Mouse (Mus musculus): ENCODE measurements around the gene Pgp.

Pgp gene

GRCm38 (mm10) chr17:24520450-24520849 lies 50.3 kb downstream of the Pgp start:
- DNase-seq (ENCODE audit: low read depth, low spot score) = no peak

Measured in forelimb bud, embryonic 11.5 days (tissue).